Mouse (Mus musculus): ENCODE measurements at regions not wholly inside any gene's neighbourhood (a gene's known extent, or its start where the extent isn't known, plus 50 kb on each side); places are given as distances from the start of the nearest gene placed in this dataset.

GRCm38 (mm10) chr14:107727234-107727633 lies 1186.7 kb downstream of the Slitrk1 start:
- no peak for DNase-seq

- peak in 1 of 2 experiments; percentile 21 for DNase-seq
These were observed 1225.6 kb downstream of the Slitrk1 start for GRCm38 (mm10) chr14:107688349-107688748.

GRCm38 (mm10) chr14:107687261-107688019 lies 1226.5 kb downstream of the Slitrk1 start:
- peak; percentile 74 to 75 for DNase-seq

GRCm38 (mm10) chr14:107656595-107656994 lies 1257.4 kb downstream of the Slitrk1 start:
- DNase-seq, result no peak

GRCm38 (mm10) chr14:107615466-107615865 lies 1298.5 kb downstream of the Slitrk1 start:
- DNase-seq, result no peak

- peak; percentile 18 to 21 for DNase-seq
These were observed 1299.6 kb downstream of the Slitrk1 start for GRCm38 (mm10) chr14:107614348-107614747.

- DNase-seq, result no peak
These were observed 1310.8 kb downstream of the Slitrk1 start for GRCm38 (mm10) chr14:107603198-107603597.

GRCm38 (mm10) chr14:107586715-107587114 lies 1327.2 kb downstream of the Slitrk1 start:
- DNase-seq, result peak in 1 of 2 experiments; percentile 2

GRCm38 (mm10) chr14:107584252-107584651 lies 1329.7 kb downstream of the Slitrk1 start:
- DNase-seq, result no peak

- DNase-seq, result no peak
These were observed 1343.3 kb downstream of the Slitrk1 start for GRCm38 (mm10) chr14:107570676-107571075.

- no peak for DNase-seq
These were observed 1345.5 kb downstream of the Slitrk1 start for GRCm38 (mm10) chr14:107568496-107568895.

All from cerebellum, postnatal 36 days (tissue).